Mouse (Mus musculus) CH12.LX (cell line): Measurements from ENCODE around the gene Slc45a3. TPM values are rescaled to one million over a fixed set of nuclear protein-coding genes. Genes with fewer than 3 reads are reported as not detected.

Source experiments
- DNase-seq: peaks from one replicate; pipeline ENCODE4 v3.0.0-alpha.2; 2013; ENCODE audit errors: extremely low read depth
- H3K27ac ChIP-seq: 2 replicates; pipeline ENCODE4 v1.5.1; 2012; ENCODE audit warnings: low read depth, mild to moderate bottlenecking, control low read depth, moderate library complexity; ENCODE audit not compliant: insufficient read depth
- H3K27me3 ChIP-seq: replicated peaks from 2 replicates; pipeline ENCODE3; 2012; ENCODE audit warnings: inconsistent platforms
- H3K36me3 ChIP-seq, 2 experiments: replicated peaks in 1 of 2; 2 replicates each; pipeline versions ENCODE3 to v1.6.1; 2012; ENCODE audit warnings: inconsistent platforms in 1 of 2, low read length in 1 of 2, mild to moderate bottlenecking in 1 of 2, mixed read lengths in 1 of 2, moderate library complexity in 1 of 2; ENCODE audit not compliant: control insufficient read depth in 1 of 2, insufficient read depth in 1 of 2
- H3K4me1 ChIP-seq, 2 experiments: 2 replicates each; pipeline ENCODE4 v1.6.1; 2012; ENCODE audit warnings: inconsistent platforms in 1 of 2, moderate library complexity in 1 of 2; ENCODE audit not compliant: insufficient read depth in 2 of 2, control insufficient read depth in 1 of 2
- H3K4me2 ChIP-seq: 2 replicates; pipeline ENCODE4 v1.6.1; 2012; ENCODE audit warnings: low read depth, mild to moderate bottlenecking, control low read depth; ENCODE audit not compliant: poor library complexity, insufficient read depth, severe bottlenecking
- H3K4me3 ChIP-seq, 3 experiments: fragments of 150-350 bp in 1 of 3; sonication (generic) in 1 of 3; replicated peaks in 1 of 3; 2 replicates each; pipeline versions ENCODE3 to v1.5.1; 2011 to 2012; ENCODE audit warnings: low read depth in 2 of 3, low read length in 2 of 3, mild to moderate bottlenecking in 2 of 3, moderate library complexity in 2 of 3, control low read depth in 1 of 3, improper control_type of control experiment in 1 of 3, inconsistent platforms in 1 of 3, mixed read lengths in 1 of 3; ENCODE audit not compliant: poor library complexity in 1 of 3
- H3K79me2 ChIP-seq: replicated peaks from 2 replicates; pipeline ENCODE4 v1.6.1; 2012; ENCODE audit warnings: mild to moderate bottlenecking, moderate library complexity; ENCODE audit not compliant: control insufficient read depth, poor library complexity, insufficient read depth, severe bottlenecking; ENCODE audit errors: extremely low read depth
- H3K9ac ChIP-seq: 2 replicates; pipeline ENCODE4 v1.6.1; 2012; ENCODE audit warnings: low read depth, mild to moderate bottlenecking, control low read depth, moderate library complexity; ENCODE audit not compliant: insufficient read depth
- H3K9me3 ChIP-seq: replicated peaks from 2 replicates; pipeline ENCODE3; 2012; ENCODE audit warnings: low read length, inconsistent platforms, mixed read lengths
- CHD1 ChIP-seq: IDR thresholded peaks from 2 replicates; pipeline ENCODE4 v1.6.1; 2012; ENCODE audit warnings: low read depth, low read length, improper control_type of control experiment, inconsistent platforms
- ELF1 ChIP-seq: IDR thresholded peaks from 2 replicates; pipeline ENCODE4 v1.6.1; 2014; ENCODE audit warnings: low read depth, mild to moderate bottlenecking, inconsistent platforms, low read length, improper control_type of control experiment
- GABPA ChIP-seq: IDR thresholded peaks from 2 replicates; pipeline ENCODE4 v1.6.1; 2012; ENCODE audit warnings: low read depth, low read length, improper control_type of control experiment, inconsistent platforms; ENCODE audit not compliant: insufficient replicate concordance
- JUND ChIP-seq: conservative IDR thresholded peaks from 2 replicates; pipeline ENCODE4 v1.6.1; 2011; ENCODE audit warnings: low read depth, low read length, improper control_type of control experiment
- KAT2A ChIP-seq: IDR thresholded peaks from 2 replicates; pipeline ENCODE4 v1.6.1; 2012; ENCODE audit warnings: low read length, improper control_type of control experiment, inconsistent platforms; ENCODE audit not compliant: insufficient replicate concordance
- MAFK ChIP-seq: IDR thresholded peaks from 2 replicates; pipeline ENCODE4 v1.6.1; 2011; ENCODE audit warnings: low read length, improper control_type of control experiment; ENCODE audit not compliant: insufficient replicate concordance
- MAX ChIP-seq: IDR thresholded peaks from 2 replicates; pipeline ENCODE4 v1.6.1; 2011; ENCODE audit warnings: low read length, improper control_type of control experiment
- NRF1 ChIP-seq: IDR thresholded peaks from 2 replicates; pipeline ENCODE4 v1.6.1; 2014; ENCODE audit warnings: low read depth, mild to moderate bottlenecking, inconsistent platforms, low read length, improper control_type of control experiment, moderate library complexity
- POLR2AphosphoS2 ChIP-seq: IDR thresholded peaks from 2 replicates; pipeline ENCODE4 v1.6.1; 2011; ENCODE audit warnings: low read depth, low read length, improper control_type of control experiment
- RAD21 ChIP-seq: IDR thresholded peaks from 2 replicates; pipeline ENCODE4 v1.6.1; 2011; ENCODE audit warnings: low read depth, mild to moderate bottlenecking, low read length, improper control_type of control experiment, moderate library complexity
- SIN3A ChIP-seq: IDR thresholded peaks from 2 replicates; pipeline ENCODE4 v1.6.1; 2012; ENCODE audit warnings: low read length, improper control_type of control experiment, inconsistent platforms
- TBP ChIP-seq: conservative IDR thresholded peaks from 2 replicates; pipeline ENCODE4 v1.6.1; 2011; ENCODE audit warnings: low read depth, low read length, improper control_type of control experiment
- TCF12 ChIP-seq: IDR thresholded peaks from 2 replicates; pipeline ENCODE4 v1.6.1; 2014; ENCODE audit warnings: low read depth, mild to moderate bottlenecking, inconsistent platforms, low read length, improper control_type of control experiment
- UBTF ChIP-seq: IDR thresholded peaks from 2 replicates; pipeline ENCODE4 v1.6.1; 2012; ENCODE audit warnings: low read depth, mild to moderate bottlenecking, inconsistent platforms, low read length, improper control_type of control experiment, moderate library complexity
- USF1 ChIP-seq: IDR thresholded peaks from 2 replicates; pipeline ENCODE4 v1.6.1; 2014; ENCODE audit warnings: low read depth, mild to moderate bottlenecking, inconsistent platforms, low read length, improper control_type of control experiment
- ZMIZ1 ChIP-seq: IDR thresholded peaks from 2 replicates; pipeline ENCODE4 v1.6.1; 2012; ENCODE audit warnings: low read depth, mild to moderate bottlenecking, inconsistent platforms, low read length, improper control_type of control experiment
- ZNF384 ChIP-seq: IDR thresholded peaks from 2 replicates; pipeline ENCODE4 v1.6.1; 2012; ENCODE audit warnings: low read depth, low read length, improper control_type of control experiment, inconsistent platforms
- dilution Hi-C: fragments of 300-500 bp; cut with MboI; formaldehyde crosslinking; loops from 2 replicates; pipeline ENCODE4 v1.14.3; 2020; ENCODE audit warnings: low sequenced_read_pairs; ENCODE audit not compliant: extremely low pct_unique_long_range_greater_than_20kb, extremely low pct_ligation_motif_present
- in situ Hi-C: fragments of 300-500 bp; cut with MboI; formaldehyde crosslinking; loops from 3 replicates; pipeline ENCODE4 v1.14.3; 2019; ENCODE audit warnings: low sequenced_read_pairs, low pct_ligation_motif_present, low pct_unique_long_range_greater_than_20kb, mixed read lengths
- polyA plus RNA-seq: library from polyadenylated mRNA; unstranded; fragments of >175 nt; gene quantifications from 2 replicates; pipeline ENCODE4 v1.2.1, GENCODE M21; 2012; ENCODE audit warnings: low read depth; ENCODE audit not compliant: insufficient read length
- total RNA-seq, 2 experiments: library from RNA; depleted of rRNA; stranded (reverse); fragments of 300-350 nt in 1 of 2; fragments of >200 nt in 1 of 2; gene quantifications; 2 replicates each; pipeline ENCODE4 v1.2.3; 2012 to 2014

Gene Slc45a3
- total and polyA plus RNA-seq, 3 experiments = 0.16 to 0.47 (median 0.20) TPM

GRCm38 (mm10) chr1:131983806-131984205, 21.0 kb downstream of the Slc45a3 start:
- H3K36me3 ChIP-seq = no peaks in the 10 kb centered on the region
- dilution Hi-C loops = no loop called here

GRCm38 (mm10) chr1:131987432-131987831, 24.7 kb downstream of the Slc45a3 start:
- in situ Hi-C loops = no loop called here
- no peaks in the 10 kb centered on the region for H3K79me2 ChIP-seq
- DNase-seq = no peak
- peaks cover 2 to 8% of the 10 kb centered on the region in 2 experiments; a peak in 2 of 4 replicates for H3K4me1 ChIP-seq
- H3K9me3 ChIP-seq = no peaks in the 10 kb centered on the region
- H3K4me2 ChIP-seq = no peak overlapping the region
- no peaks in the 10 kb centered on the region for H3K36me3 ChIP-seq
- H3K27me3 ChIP-seq = no peaks in the 10 kb centered on the region
- no peak overlapping the region for H3K4me3 ChIP-seq
- no peak overlapping the region for H3K9ac ChIP-seq
- TF ChIP-seq CHD1 = no peak
- TF ChIP-seq ZMIZ1 = no peak
- no peak for TF ChIP-seq SIN3A
- no peak for TF ChIP-seq USF1
- dilution Hi-C loops = no loop called here
- H3K27ac ChIP-seq = no peak overlapping the region

More at GRCm38 (mm10) chr1:131983806-131984205, 21.0 kb downstream of the Slc45a3 start:
- no peak for DNase-seq
- Histone ChIP-seq H3K4me1 (peaks cover 2 to 8% of the 10 kb centered on the region in 2 experiments; a peak in 2 of 4 replicates), H3K27me3 (no peaks in the 10 kb centered on the region), H3K9ac (no peak overlapping the region), H3K9me3 (no peaks in the 10 kb centered on the region), H3K4me3 (no peak overlapping the region), H3K79me2 (no peaks in the 10 kb centered on the region), H3K4me2 (no peak overlapping the region), H3K27ac (no peak overlapping the region)
- in situ Hi-C loops = no loop called here
- TF ChIP-seq ZNF384 (no peak), POLR2AphosphoS2 (no peak), UBTF (no peak), JUND (no peak), KAT2A (no peak), MAFK (no peak), USF1 (no peak), ELF1 (no peak), SIN3A (no peak), RAD21 (no peak), TCF12 (no peak), GABPA (no peak), TBP (no peak), NRF1 (no peak), MAX (no peak)
